Mouse (Mus musculus): ENCODE measurements around the gene Gm11037.

Gene Gm11037

GRCm38 (mm10) chr2:131179990-131180587, 46.8 kb downstream of the Gm11037 start, which contains the start of gene Cenpb:
Gene Cenpb, minus strand, starts transcription at chr2:131180067.
- DNase-seq (ENCODE audit: low spot score): peak; percentile 80

Measured in ovary, postnatal 14 days (tissue).